Mouse (Mus musculus) left cerebral cortex, adult 18-20 months (tissue): ENCODE results near the gene Ube2t. TPM values are rescaled to one million over a fixed set of nuclear protein-coding genes. Genes with fewer than 3 reads are reported as not detected.

Experiments
- DNase-seq, 2 experiments: peaks; one replicate each; pipeline ENCODE4 v3.0.0; 2021 to 2022; ENCODE audit warnings: low spot score in 2 of 2, mixed read lengths in 1 of 2
- long read RNA-seq, 2 experiments: library from polyadenylated mRNA; stranded (forward); transcript quantifications; one replicate each; pipeline ENCODE4 v2.0.0; 2021
- total RNA-seq, 2 experiments: library from RNA; stranded (reverse); gene quantifications; 2 replicates each; pipeline ENCODE4 v1.2.3; 2021

Gene Ube2t
- 1 to 10 TPM; 1.6 to 1.8 TPM for total RNA-seq
- long read RNA-seq, experiment 1, partial matches to known transcripts, result 1 of 4 reads
- long read RNA-seq, experiment 1, other reads (novel, unspliced or antisense), result 1 of 4 reads
- long read RNA-seq, experiment 2, result 0 reads

DNA sequence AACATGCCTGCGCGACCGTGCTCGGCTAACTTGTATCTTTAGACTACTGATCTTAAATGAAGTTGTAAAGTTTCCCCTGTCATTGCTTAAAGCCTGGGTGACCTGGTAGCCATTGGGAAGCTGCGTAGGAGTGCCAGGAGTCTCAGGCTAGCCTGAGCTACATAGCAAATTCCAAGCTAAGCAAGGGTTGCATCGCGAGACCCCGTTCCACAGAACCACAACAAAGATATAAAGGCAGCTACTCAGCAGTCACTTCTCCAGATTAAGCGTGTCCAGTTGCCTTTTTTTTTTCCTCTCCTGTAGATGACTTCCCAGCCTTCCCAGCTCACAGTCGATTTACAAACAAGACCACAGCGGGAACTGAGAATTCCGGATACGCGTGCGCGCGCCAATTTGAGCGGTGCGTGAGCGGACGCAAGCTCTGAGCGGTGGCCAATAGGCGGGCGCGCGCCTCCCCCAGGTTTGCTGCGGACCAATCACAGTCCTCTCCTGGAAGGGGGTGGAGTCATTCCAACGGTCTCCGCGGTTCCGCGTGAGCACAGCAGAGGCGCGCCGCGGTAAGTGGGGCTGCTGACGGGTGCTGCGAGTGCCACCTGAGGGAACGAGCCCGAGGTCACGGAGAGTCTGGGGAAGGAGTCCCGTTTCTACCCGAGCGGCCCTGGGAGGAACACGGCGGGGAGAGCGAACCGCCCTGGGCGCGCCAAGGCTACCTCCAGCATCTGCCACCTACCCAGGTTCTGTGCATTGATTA, at the start of gene Ube2t:
Gene Ube2t (plus strand): TSS at position 513 of the 751 bp plus-strand sequence.
- peak; percentile 93 to 96 for DNase-seq

DNA sequence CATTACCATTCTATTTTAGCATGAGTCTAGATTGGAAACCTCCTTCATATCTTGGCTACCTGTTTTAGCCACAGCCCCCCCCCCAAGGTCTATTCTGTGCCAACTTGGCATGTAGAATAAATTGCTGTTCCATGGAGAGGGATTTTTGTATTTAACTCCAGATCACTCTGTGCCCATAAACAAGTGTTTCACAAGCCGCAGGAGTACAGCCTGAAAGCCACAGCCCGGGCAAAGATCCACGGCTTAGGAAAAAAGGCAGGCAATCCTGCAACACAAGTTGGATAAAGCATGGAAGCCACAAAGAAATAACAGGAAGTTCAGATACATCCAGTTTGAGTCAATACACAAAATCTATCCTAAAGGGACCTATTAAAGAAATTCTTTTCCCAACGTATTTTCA, 48.8 kb upstream of the Ube2t start:
- DNase-seq, result no peak

DNA sequence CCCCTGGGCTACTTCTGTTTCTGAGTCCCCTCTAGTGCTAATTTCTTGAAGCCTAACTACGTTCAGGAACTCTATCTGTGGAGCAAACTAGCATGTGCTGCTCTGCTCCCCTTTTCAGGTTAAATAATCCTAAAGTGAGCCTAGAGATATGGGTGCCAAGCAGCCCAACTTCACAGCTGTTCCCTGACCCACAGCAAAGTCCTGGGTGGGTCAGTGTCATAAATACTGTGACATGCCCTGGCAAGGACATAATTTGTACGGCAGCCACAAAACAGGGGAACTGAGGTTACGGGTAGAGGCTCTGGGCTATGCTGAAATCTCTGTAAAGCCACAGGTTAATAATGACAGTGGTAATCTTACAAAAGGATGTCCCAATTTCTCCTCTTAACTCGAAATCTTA, 46.9 kb upstream of the Ube2t start:
- DNase-seq, result no peak

DNA sequence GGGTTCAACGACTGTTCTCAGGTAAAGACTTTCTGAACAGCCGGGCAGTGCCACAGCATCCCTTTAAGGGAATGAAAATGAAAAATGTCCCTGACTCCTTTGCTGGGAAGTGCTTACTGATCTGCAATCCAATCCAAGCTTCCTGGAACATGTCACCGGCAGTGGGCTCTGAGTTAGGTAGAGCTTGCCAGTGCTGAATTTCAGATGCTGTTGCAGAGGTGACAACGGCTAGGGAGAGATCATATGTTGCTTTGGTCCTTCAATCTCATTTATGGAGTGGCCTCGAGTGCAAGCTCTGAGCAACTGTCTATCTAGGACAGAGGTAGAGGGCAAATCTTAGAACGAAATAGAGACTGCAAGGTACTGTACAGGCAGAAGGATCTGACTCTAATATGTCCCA, 43.4 kb upstream of the Ube2t start:
- no peak for DNase-seq

DNA sequence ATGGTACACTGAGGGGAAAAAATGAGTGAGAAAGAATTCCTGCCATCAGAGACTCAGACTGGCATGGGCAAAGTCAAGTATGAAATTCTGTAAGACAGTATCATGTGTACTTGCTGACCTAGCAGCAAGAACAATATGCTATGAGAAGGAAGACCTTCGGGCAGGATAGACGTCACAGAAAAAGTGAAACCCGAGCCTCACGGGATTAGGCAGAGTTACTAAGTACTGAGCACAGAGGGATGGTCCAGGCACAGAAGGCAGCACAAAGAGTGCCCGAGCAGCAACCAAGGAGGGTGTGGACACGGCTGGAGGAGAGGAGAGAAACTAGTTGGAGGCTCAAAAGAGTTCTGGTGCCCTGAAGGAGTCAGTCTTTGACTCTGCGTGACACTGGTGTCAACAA, 29.9 kb upstream of the Ube2t start:
- DNase-seq, result no peak

DNA sequence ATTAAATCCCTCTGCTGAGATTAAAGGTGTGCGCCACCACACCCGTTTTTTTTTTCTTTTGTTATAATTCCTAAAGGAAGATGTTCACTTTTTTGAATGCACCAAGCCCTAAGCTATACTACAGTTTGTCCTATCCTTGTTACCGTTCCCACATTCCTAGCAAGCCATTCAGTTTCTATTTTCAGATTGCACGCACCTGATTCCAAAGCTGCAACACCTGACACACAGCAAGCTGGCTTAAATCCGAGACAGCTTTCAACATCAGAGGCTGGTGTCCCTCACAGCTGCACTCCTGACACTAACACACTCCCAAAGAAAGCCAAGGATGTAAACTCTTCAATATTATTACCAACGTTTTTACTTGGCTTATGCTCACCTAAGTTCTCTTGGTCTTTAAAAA, 26.0 kb upstream of the Ube2t start:
- no peak for DNase-seq

DNA sequence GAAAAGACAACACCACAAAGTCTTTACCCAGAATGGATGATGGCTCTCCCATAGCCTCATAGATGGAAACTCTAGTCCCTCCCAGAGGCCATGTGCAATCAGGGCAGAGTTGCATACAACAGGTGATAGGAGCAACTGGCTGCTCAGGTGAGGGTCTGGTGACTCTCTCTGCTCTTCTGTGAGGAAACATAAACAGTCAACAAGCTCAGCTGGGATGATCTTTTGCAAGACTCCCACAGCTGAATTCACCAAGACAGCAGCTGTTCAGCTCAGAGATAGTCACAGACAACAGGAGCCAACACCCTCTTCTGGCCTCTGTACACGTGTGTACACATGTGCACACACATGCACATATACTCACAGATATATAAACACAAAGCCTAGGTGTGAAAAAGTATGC, 24.1 kb upstream of the Ube2t start:
- no peak for DNase-seq

DNA sequence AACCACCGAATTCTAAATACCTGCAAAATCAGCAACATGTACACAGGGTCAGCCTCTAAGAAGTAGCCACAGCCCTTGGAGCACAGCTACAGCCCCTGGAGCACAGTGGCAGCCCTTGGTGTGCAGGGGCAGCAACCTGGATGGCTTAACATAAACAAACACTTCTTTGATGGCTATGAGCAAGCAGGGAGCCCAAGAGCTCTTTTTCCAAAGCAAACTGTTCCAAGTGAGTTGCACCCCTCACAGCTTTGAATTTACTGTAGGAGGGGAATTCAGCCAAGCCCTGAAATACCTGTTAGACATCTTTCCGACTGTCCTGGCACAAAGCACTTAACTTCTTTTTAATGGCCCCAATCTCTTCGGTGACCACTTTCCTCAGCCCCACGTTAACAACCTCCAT, 21.5 kb upstream of the Ube2t start:
- no peak for DNase-seq

DNA sequence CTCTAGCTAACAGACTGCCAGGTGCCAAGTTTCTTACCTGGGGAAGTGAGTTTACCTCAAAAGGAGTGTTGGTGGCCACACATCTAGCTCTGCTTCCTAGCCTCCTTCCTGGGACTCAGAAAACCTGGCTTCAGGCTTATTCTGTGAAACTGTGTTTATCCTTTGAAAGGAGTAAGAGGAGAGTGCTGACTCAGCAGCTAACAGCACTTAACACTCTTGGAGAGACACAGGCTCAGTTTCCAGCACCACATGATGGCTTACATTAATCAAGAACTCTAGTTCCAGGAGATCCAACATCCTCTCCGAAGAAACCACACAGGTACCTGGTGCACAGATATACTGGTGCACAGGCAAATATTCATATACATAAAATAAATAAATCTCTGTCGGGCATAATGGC, 19.5 kb upstream of the Ube2t start:
- DNase-seq, result no peak

DNA sequence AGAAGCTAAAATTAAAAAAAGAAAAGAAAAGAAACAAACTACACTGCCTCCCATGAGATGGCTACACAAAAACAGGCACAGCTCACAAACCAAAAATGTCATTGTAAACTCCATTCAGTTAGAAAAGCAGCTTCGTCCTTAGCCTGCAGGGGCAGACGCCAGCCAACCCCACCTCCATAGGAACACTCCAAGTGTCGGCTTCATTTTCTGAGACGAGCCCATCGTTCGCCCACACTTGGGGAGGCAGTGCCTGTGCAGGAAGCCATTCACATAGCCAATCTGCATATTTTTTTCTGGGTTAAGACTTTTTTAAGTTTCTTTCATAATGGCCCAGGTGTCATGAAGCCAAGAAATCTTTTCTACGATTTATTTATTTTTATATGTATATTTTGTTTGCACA, 14.8 kb upstream of the Ube2t start:
- no peak for DNase-seq

DNA sequence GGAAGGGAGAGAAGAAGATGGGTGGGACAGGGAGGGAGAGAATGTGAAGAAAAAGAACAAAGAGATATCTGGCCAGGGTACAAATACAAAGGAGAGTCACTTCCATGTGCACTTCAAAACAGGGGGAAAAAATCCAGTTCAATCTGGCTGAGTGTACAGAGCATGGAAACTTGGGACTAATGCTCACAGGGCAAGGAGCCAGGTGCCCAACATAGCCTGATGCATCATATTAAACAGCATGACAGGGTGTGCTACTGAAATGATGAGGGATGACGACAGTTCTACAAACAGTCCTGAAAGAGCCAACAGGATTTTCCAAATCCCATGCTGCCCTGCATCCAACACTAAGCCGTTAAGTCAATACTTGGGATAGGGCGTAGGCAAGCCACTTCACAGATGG, 12.4 kb upstream of the Ube2t start:
- no peak for DNase-seq

DNA sequence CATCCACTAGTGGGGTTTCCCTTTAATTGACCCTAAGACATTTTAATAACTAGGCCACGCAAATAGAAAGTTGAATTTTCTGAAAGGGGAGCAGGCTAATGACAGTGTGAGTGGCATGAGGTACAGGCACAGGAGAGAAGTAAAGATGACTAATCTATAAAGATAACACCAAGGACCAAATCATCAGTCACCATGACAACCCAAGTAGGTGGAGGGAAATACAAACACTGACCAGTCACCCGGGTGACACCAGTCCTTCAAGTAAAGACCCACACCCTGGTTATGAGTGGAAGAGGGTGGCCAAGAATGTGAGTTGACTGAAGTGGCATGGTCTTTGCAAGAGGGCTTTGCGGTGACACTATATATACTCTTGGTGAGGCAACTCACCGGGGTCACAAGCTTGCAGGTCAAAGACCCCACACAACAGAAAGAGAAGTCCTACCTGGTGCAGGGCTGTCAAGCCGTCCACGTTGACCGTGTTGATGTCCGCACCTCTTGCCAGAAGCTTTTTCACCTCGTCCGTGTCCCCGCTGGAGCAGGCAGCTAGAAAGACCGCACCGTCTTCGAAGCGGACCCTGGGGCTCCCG, 7.2 kb upstream of the Ube2t start:
- DNase-seq, result no peak

DNA sequence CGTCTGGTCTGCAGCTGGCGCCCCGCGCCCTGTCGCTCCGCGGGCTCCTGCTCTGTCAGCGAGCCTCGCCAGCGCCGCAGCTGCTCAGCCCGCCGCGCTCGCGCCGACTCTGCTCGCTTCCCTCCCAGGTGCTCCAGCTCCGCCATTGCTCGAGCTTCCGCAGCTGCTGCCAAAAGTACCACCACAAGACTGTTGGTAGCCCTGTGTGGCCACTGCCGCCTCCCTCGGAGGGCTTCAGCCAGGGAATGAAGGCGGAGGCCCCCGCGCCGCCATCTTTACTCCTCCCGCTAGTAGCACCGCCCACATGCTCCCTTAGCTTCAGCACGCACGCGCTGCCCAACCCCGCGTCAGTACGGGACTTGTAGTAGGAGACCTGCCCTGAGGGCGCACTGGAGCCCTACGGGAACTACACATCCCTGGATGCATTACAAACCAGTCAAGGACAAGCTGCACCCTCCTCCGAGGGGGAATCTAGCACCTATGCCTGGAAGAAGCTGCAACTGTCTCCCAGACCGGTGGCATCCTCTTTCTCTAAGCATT, 6.7 kb upstream of the Ube2t start, which contains the start of gene Ppp1r12b:
Gene Ppp1r12b (minus strand): TSS at position 306 of the 540 bp plus-strand sequence.
- peak; percentile 95 to 96 for DNase-seq

DNA sequence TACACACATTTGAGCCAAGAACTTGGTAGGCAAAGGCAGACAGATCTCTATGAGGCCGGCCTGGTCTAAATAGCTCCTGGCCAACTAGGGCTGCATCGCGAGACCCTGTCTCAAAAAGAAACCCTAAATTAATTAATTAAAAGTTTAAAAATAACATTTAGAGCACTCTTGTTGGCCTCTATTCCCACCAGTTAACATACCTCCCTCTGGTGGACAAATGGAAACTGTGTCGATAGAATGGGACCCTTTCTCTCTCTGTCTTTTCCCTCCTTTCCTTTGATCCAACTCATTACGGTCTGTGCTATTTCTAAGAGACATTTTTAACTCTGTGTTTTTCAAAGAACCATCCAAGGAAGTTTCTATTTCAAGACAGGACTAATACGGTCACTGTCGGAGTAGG, 1.7 kb upstream of the Ube2t start:
- no peak for DNase-seq

DNA sequence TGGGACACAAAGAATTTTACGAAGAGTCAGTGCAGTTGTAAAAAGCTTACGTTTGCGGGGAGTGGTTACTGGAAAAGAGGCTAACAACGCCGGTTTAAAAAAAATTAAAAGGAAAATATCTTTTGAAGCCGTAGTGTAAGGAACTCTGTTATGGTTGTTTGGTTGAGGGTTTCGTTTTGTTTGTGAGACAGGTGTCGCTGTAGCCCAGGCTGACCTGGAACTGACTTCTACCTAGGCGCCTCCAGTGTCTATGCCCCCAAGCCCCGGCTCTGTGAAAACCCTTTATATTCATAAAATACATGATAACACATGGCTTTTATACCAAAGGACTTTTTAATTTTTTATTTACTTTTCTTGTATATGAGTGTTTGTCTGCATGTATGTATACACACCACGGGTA, 456 bp downstream of the Ube2t start:
- DNase-seq, result no peak

DNA sequence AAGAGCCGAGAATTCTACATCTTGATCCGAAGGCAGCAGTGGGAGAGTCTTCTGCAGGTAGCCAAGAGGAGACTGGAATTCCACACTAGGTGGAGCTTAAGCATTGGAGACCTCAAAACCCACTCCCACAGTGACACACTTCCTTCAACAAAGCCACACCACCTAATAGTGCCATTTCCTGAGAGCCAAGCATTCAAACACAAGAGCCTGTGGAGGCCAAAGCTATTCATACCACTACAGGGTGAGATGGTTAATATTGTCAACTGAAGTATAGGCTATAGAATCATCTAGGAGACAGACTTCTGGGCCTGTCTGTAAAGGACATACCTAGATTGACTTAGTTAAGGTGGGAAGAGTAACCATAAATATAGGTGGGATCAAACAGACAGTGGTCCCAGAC, 3.1 kb downstream of the Ube2t start:
- no peak for DNase-seq

DNA sequence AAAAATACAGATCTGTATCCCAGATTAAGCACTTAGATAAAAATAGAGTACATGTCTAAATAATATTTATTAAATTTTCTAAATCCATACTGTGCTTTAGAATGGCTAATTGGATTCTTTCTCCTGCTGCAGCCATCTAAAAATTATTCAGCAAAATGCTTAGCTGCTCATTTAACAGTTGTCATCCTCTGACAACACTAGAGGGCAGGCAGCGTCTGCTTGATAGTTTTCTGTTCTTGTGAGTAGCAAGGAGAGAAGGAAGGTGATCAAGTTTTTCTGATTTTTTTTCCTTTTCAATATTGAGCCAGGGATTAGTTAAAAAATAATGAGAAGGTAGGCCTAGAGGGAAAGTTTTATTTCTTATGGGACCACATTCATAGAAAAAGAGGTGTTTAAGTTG, 10.6 kb downstream of the Ube2t start:
- DNase-seq, result no peak

DNA sequence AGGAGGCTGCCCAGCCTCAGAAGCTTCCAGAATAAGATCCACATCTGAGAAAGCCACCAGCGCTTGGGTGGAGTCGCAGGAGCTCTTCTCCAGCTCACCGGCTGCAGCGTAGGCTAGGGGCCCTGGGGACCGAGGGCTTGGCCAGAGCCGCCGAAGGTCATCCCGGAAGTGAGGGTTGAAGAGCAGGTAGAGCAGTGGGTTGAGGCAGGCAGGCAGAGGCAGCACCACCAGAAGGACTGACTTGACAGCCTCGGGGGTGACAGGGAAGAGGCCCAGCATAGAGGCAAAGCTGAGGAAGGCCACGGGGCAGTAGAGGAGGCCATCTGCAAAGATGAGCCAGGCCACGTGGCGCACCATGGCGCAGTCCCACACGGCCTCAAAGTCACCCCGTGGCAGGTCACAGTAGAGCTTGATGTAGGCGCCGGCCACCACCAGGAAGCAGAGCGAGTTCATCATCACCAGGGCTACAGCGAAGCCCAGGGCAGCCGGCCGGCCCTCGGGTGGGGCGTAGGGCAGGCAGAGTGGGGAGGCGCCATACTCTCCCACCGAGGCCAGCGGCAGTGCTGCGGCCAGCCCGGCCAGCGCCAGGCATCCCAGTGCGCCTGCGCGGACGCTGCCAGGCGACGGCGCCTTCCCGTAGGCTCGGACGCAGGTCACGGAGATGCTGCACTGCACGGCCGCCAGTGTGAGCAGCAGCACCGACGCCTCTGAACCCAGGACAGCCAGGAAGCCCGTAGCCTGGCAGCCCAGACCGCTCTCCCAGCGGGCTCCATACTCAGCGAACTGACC, 25.0 kb downstream of the Ube2t start:
- DNase-seq, result peak; percentile 51 to 53

DNA sequence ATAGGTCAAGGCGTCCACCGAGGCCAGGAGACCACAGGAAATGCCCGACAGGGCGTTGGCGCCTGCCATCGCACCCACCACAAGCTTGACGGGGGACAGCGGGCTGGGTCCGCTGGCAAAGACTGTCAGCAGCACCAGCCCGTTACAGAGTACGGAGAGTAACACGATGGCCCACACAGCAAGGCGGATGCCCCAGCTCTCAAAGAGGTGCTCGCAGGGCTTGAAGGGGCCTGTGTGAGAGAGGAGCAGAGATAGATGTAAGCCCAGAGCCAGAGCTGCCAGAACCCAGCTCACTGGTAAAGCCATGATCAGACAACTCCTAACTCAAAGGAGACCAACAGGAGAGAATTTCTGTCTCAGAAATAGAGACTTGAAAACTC, 25.6 kb downstream of the Ube2t start:
- no peak for DNase-seq

DNA sequence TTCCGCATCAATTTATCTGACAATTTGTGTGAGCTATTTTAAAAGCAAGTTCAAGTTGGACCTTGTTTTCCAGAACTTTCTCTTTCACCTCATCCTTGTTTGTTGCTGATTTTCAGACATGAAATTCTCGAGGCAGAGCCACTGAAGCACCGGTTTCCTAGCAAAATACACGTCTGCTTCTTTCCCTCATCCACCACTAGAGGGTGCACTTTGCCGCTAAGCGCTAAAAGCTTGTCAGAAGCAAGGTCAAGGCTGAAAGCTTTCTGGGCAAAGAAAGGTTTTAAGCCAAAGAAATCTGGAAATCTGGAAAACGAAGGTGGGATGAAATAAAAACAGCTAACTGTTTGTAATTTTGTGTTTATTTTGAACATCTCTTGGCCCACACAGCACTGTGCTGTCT, 27.0 kb downstream of the Ube2t start:
- peak; percentile 81 to 88 for DNase-seq

DNA sequence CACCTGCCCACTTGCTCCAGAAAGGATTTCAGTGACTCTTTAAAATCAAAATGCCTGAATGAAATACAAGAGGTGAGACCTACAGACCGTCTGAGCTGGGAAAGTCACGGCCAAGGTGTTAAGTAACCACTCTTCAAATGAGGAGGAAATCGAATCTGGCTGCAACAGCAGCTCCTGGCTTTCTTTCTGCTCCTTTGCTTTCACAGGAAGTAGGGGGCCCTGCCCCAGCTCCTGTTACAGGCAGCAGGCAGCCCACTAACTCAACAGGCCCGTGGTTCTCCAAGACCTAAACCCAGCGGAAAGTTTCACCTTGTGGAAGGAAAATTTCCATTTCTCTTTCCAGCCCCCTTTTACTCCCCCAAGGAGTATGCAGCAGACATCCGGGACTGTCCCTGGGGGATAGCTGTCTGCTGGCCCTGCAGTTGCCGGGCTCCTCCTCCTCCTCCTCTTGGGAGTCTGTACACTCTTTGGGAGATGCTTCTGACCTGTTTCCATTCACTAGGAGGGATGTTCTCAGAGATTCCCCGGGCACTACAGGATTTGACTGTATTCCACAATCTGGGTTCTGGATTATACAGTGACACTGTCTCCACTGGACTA, 29.8 kb downstream of the Ube2t start:
- DNase-seq, result no peak
